Mouse (Mus musculus) neutrophil, adult 65 days (primary cell): ENCODE results near the gene Rftn2. TPM values are rescaled to one million over a fixed set of nuclear protein-coding genes. Genes with fewer than 3 reads are reported as not detected.

Source experiments
- total RNA-seq: library from RNA; stranded (reverse); gene quantifications from 2 replicates; pipeline ENCODE4 v1.2.4, GENCODE M21; 2023

Rftn2 gene
- total RNA-seq: 0.60 and 0.88 TPM in 2 replicates

DNA sequence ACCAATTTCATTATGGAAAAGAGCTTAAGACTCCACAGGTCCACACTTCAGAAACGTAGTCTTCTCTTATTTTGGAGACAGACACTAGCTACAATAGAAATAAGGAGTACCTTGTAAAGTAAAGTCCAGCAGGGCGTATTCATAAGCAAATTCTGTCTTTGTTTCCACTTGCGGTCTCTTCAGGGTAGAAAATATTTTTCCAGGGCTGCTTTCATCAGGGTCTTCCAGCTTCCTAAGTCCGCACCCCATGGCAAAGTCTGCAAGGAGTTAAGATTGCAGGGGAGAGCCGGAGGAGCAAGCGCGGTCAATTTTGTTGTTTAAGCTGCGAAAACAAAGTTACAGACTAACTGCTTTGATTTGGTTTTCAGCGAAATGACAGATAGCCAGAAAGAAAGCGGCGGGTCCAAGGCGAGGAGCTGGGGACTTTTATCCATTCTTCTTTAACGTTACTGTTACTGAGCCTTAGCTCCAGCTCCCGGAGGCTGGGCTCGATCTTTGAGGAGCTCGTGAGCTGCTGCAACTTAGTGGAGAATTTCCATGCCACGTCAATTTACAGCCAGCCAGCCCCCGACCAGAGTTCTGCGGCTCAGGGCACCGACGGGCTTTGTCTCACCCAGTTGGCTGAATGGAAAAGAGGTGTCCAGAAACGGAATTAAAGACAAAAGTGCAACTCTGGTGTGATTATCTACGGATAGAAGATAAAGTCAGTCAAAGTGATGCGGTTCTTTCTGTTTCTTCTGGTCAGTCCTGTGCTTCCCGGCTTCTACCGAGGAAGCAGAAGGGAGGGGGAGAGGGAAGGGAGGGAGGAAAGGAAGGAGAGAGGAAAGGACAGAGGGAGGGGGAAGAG is at the start of gene Rftn2:
Rftn2 (minus strand) TSS at position 772 of the 847 bp plus-strand sequence.

GRCm38 (mm10) chr1:55236890-55237642 is 10.5 kb upstream of the Rftn2 start, which contains the start of gene Mars2:
TSS of gene Mars2 (plus strand) at chr1:55237177.

DNA sequence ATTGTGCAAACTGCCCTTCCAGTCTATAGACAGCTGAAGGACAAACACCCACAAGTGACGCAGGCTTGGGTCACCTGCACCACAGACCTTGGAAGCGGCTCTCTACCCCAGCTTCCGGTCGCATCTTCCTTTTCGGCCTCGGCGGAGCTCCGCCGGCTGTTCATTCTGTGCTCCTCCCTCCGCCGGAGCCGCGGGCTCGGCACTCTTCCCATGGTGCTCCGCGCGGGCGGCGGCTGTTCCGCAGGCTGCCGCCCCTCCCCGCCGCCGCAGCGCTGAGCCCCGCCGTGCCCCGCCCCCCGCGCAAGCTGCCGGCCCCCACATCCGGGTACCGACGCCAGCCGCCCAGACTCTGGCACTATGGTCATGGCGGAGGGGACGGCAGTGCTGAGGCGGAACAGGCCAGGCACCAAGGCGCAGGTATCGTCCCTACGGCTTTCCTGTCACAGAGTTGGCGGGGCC is 95.6 kb downstream of the Rftn2 start, which contains the start of gene Mob4:
Mob4 (plus strand) TSS at position 289 of the 459 bp plus-strand sequence.

Other genes starting within 250 kb of the Rftn2 start
- gene Sf3b1, start 199.3 kb downstream of the Rftn2 start, total RNA-seq: 250 and 339 TPM in 2 replicates
- gene Coq10b, start 174.0 kb downstream of the Rftn2 start, total RNA-seq: 29.9 and 34.4 TPM in 2 replicates
- gene Hspe1, start 138.7 kb downstream of the Rftn2 start, total RNA-seq: 21.5 and 22.8 TPM in 2 replicates
- gene Hspd1, start 138.5 kb downstream of the Rftn2 start, total RNA-seq: 38.6 and 43.8 TPM in 2 replicates
- 77.0 and 77.2 TPM in 2 replicates for gene Mob4, start 95.6 kb downstream of the Rftn2 start, total RNA-seq
- gene Mars2, start 10.4 kb upstream of the Rftn2 start, total RNA-seq: 1.3 and 1.5 TPM in 2 replicates
- gene Boll, start 136.7 kb upstream of the Rftn2 start, total RNA-seq: not detected in 2 replicates
- gene Plcl1, start 179.1 kb upstream of the Rftn2 start, total RNA-seq: 0.41 and 0.47 TPM in 2 replicates